In the genomic region with DNA sequence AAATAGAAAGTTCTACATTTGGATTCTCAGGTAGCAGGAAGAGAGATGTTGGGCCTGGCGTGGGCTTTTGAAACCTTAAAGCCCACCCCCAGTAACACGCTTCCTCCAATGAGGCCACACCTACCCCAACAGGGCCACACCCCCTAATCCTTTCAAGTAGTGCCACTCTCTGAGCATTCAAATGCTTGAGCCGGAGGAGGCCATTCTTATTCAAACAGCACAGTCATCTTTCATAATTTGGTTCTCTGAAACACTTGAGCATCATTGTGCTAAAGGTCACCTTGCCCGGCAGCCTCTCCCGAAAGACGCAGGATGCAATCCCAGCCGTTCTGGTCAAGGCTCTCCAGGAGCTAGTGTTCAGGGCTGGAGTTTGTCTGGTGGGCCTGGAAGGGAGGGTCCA, we compare ENCODE assay signal across 33 mouse cellular contexts. TPM values are rescaled to one million over a fixed set of nuclear protein-coding genes. Genes with fewer than 3 reads are reported as not detected.
DNase-seq lines count a peak whose midpoint lies in the region; ATAC-seq and TF ChIP-seq lines count a peak whose summit lies in the region.
"Had no signal": no experiment of that assay in that cellular context is flagged by ENCODE, and none has a peak within 500 bp of the region (broad histone marks: within the 10 kb centered on the region; RNA-seq: fewer than 3 reads in every experiment).

No protein-coding gene starts in this region.

- ATAC-seq in hindbrain, embryonic 14.5 days (ENCODE audit: low FRiP score): no peak
- ATAC-seq: CD4-positive, CD25-positive, alpha-beta regulatory T cell, adult 4 months; forebrain, embryonic 14.5 days; forebrain, embryonic 16.5 days; Patski had no signal

- DNase-seq in left cerebral cortex, adult 2 months (ENCODE audit: extremely low spot score in 1 of 2, low spot score in 2 of 2): no peak
- DNase-seq in left cerebral cortex, adult 8-10 months (ENCODE audit: low spot score in 2 of 2): no peak
- peak; percentile 70 for DNase-seq in R1 (ENCODE audit: low read depth, low spot score)
- peak; percentile 55 for DNase-seq in ZHBTc4 (ENCODE audit: low read depth, low spot score)
- no peak for DNase-seq in hindbrain, embryonic 14.5 days (ENCODE audit: low spot score)
- DNase-seq in kidney, adult 8-10 months: no peak
- DNase-seq: adrenal gland, adult 2 months; adrenal gland, postnatal 10 days; adrenal gland, postnatal 25 days; B cell, adult 2 months; cerebellum, adult 11 months; cerebellum, adult 18-20 months; cerebellum, adult 8-10 months; cerebellum, adult 9-11 months; cerebellum, postnatal 14 days; cerebellum, postnatal 36 days; embryo, embryonic 11 days had no signal

- no peak for TF ChIP-seq CTCF in left cerebral cortex, adult 2 months (IDR thresholded peaks at IDR 0.05)
- no peak for TF ChIP-seq CTCF in ES-Bruce4 (IDR thresholded peaks at IDR 0.05; ENCODE audit: low read depth, low read length)

- 0 out of 2 replicates have a peak, but pooled peaks have one; percentile 28 for TF ChIP-seq EP300 in ES-Bruce4 (IDR thresholded peaks at IDR 0.05; ENCODE audit: insufficient read depth, low read depth, low read length)

- no peak overlapping the region for H3K4me2 ChIP-seq in hindbrain, embryonic 14.5 days (replicated peaks)
- H3K4me2 ChIP-seq: embryonic facial prominence, embryonic 13.5 days; embryonic facial prominence, embryonic 15.5 days; forebrain, embryonic 12.5 days had no signal

- H3K4me3 ChIP-seq in left cerebral cortex, adult 2 months: no peak overlapping the region
- no peak overlapping the region for H3K4me3 ChIP-seq in ES-Bruce4 (ENCODE audit: low read depth, low read length)
- no peak overlapping the region for H3K4me3 ChIP-seq in hindbrain, embryonic 14.5 days (replicated peaks; ENCODE audit: low read length)
- H3K4me3 ChIP-seq: embryonic facial prominence, embryonic 13.5 days; embryonic facial prominence, embryonic 15.5 days; erythroblast, embryonic 14.5 days; forebrain, embryonic 10.5 days; forebrain, embryonic 12.5 days had no signal

- no peaks in the 10 kb centered on the region for H3K36me3 ChIP-seq in ES-Bruce4 (ENCODE audit: control insufficient read depth, insufficient read depth, low read length, poor library complexity, severe bottlenecking)
- no peaks in the 10 kb centered on the region for H3K36me3 ChIP-seq in hindbrain, embryonic 14.5 days (replicated peaks; ENCODE audit: control insufficient read depth, insufficient read depth)
- H3K36me3 ChIP-seq: embryonic facial prominence, embryonic 13.5 days; embryonic facial prominence, embryonic 15.5 days; forebrain, embryonic 10.5 days; forebrain, embryonic 12.5 days; G1E had no signal

- H3K27me3 ChIP-seq in ES-Bruce4 (ENCODE audit: control insufficient read depth, insufficient read depth, low read length, poor library complexity, severe bottlenecking): no peaks in the 10 kb centered on the region
- H3K27me3 ChIP-seq in hindbrain, embryonic 14.5 days (ENCODE audit: control insufficient read depth, insufficient read depth, low read length): no peaks in the 10 kb centered on the region
- H3K27me3 ChIP-seq: embryonic facial prominence, embryonic 13.5 days; embryonic facial prominence, embryonic 15.5 days; forebrain, embryonic 12.5 days; Patski had no signal

- no peak for TF ChIP-seq POLR2A in ES-Bruce4 (IDR thresholded peaks at IDR 0.05; ENCODE audit: insufficient read depth, low read length)

- H3K27ac ChIP-seq in left cerebral cortex, adult 2 months: peak overlapping the region; percentile 59
- H3K27ac ChIP-seq in ES-Bruce4 (ENCODE audit: insufficient read depth, low read length): no peak overlapping the region
- no peak overlapping the region for H3K27ac ChIP-seq in hindbrain, embryonic 14.5 days
- H3K27ac ChIP-seq: embryonic facial prominence, embryonic 13.5 days; embryonic facial prominence, embryonic 15.5 days; forebrain, embryonic 10.5 days; forebrain, embryonic 12.5 days had no signal

- no peaks in the 10 kb centered on the region for H3K9me3 ChIP-seq in ES-Bruce4 (replicated peaks; ENCODE audit: control insufficient read depth, insufficient read depth, low read length, poor library complexity, severe bottlenecking)
- H3K9me3 ChIP-seq in hindbrain, embryonic 14.5 days (ENCODE audit: control insufficient read depth, low read length): no peaks in the 10 kb centered on the region
- H3K9me3 ChIP-seq: embryonic facial prominence, embryonic 13.5 days; embryonic facial prominence, embryonic 15.5 days; forebrain, embryonic 10.5 days; forebrain, embryonic 12.5 days; G1E had no signal

- WGBS in hindbrain, embryonic 14.5 days: 91% methylated on average over 7 of the region's 7 CpGs

- intact Hi-C loops in left cerebral cortex, adult 2 months (cut with DNase I): loop anchor here (2.0 to 5.0 kb wide), 3 partner anchors 48 to 109 kb away; no protein-coding TSS in a partner anchor

- no peak overlapping the region for H3K9ac ChIP-seq in ES-Bruce4 (ENCODE audit: low read depth, poor library complexity, severe bottlenecking)
- no peak overlapping the region for H3K9ac ChIP-seq in hindbrain, embryonic 14.5 days
- H3K9ac ChIP-seq: embryonic facial prominence, embryonic 13.5 days; embryonic facial prominence, embryonic 15.5 days; forebrain, embryonic 12.5 days had no signal

- H3K4me1 ChIP-seq in ES-Bruce4 (ENCODE audit: control insufficient read depth, insufficient read depth, low read length): no peaks in the 10 kb centered on the region
- H3K4me1 ChIP-seq in hindbrain, embryonic 14.5 days (replicated peaks; ENCODE audit: control insufficient read depth, insufficient read depth, low read length): no peaks in the 10 kb centered on the region
- H3K4me1 ChIP-seq: embryonic facial prominence, embryonic 13.5 days; embryonic facial prominence, embryonic 15.5 days; forebrain, embryonic 10.5 days; forebrain, embryonic 12.5 days had no signal

RNA-seq across cellular contexts. Expression of gene Iqcf5, which starts 19.9 kb away (rescaled TPM):
- not detected for total RNA-seq in left cerebral cortex, adult 2 months (2021)
- 1 to 10 TPM in 1 of 4 experiments, under 1 TPM in 2, not detected in 1; 0.68 to 1.2 (median 0.79) TPM for total RNA-seq in left cerebral cortex, adult 8-10 months (2022)
- not detected in 2 replicates for polyA plus RNA-seq in ES-Bruce4 (2011; ENCODE audit: insufficient read depth, insufficient read length, low read depth, missing spikeins)
- not detected in 2 replicates for polyA plus RNA-seq in hindbrain, embryonic 14.5 days (2014; fragmentation: Nextera tagmentation; extraction: Ambion mirVana)
- total RNA-seq: adrenal gland, adult 2 months; adrenal gland, postnatal 10 days; adrenal gland, postnatal 25 days; adrenal gland, postnatal 4 days; common myeloid progenitor, adult 5-6 weeks had no signal
- polyA plus RNA-seq: adrenal gland, adult 2 months; brain, embryonic 14.5 days; CD4-positive, CD25-positive, alpha-beta regulatory T cell, adult 4 months; embryonic facial prominence, embryonic 11.5 days; embryonic facial prominence, embryonic 13.5 days; embryonic facial prominence, embryonic 15.5 days; erythroblast, embryonic 14.5 days; forebrain, embryonic 10.5 days; forebrain, embryonic 12.5 days; forebrain, embryonic 14.5 days; forebrain, embryonic 16.5 days; G1E; Patski had no signal

RNA-seq across cellular contexts. Expression of gene Iqcf3, which starts 27.1 kb away (rescaled TPM):
- not detected for total RNA-seq in left cerebral cortex, adult 2 months (2021)
- not detected for total RNA-seq in left cerebral cortex, adult 8-10 months (2022)
- not detected in 2 replicates for polyA plus RNA-seq in ES-Bruce4 (2011; ENCODE audit: insufficient read depth, insufficient read length, low read depth, missing spikeins)
- polyA plus RNA-seq in hindbrain, embryonic 14.5 days (2014; fragmentation: Nextera tagmentation; extraction: Ambion mirVana): not detected in 2 replicates
- total RNA-seq: adrenal gland, adult 2 months; adrenal gland, postnatal 10 days; adrenal gland, postnatal 25 days; adrenal gland, postnatal 4 days; CH12.LX; common myeloid progenitor, adult 5-6 weeks; G1E had no signal
- polyA plus RNA-seq: adrenal gland, adult 2 months; brain, embryonic 14.5 days; CD4-positive, CD25-positive, alpha-beta regulatory T cell, adult 4 months; embryonic facial prominence, embryonic 11.5 days; embryonic facial prominence, embryonic 13.5 days; embryonic facial prominence, embryonic 15.5 days; erythroblast, embryonic 14.5 days; forebrain, embryonic 10.5 days; forebrain, embryonic 12.5 days; forebrain, embryonic 14.5 days; forebrain, embryonic 16.5 days; G1E; Patski had no signal

RNA-seq across cellular contexts. Expression of gene Iqcf1, which starts 34.5 kb away (rescaled TPM):
- total RNA-seq in left cerebral cortex, adult 2 months (2021): not detected
- total RNA-seq in left cerebral cortex, adult 8-10 months (2022): not detected
- polyA plus RNA-seq in ES-Bruce4 (2011; ENCODE audit: insufficient read depth, insufficient read length, low read depth, missing spikeins): not detected in 2 replicates
- not detected in 2 replicates for polyA plus RNA-seq in hindbrain, embryonic 14.5 days (2014; fragmentation: Nextera tagmentation; extraction: Ambion mirVana)
- total RNA-seq: adrenal gland, adult 2 months; adrenal gland, postnatal 10 days; adrenal gland, postnatal 25 days; adrenal gland, postnatal 4 days; CH12.LX; common myeloid progenitor, adult 5-6 weeks; G1E had no signal
- polyA plus RNA-seq: adrenal gland, adult 2 months; brain, embryonic 14.5 days; CD4-positive, CD25-positive, alpha-beta regulatory T cell, adult 4 months; embryonic facial prominence, embryonic 11.5 days; embryonic facial prominence, embryonic 13.5 days; embryonic facial prominence, embryonic 15.5 days; erythroblast, embryonic 14.5 days; forebrain, embryonic 10.5 days; forebrain, embryonic 12.5 days; forebrain, embryonic 14.5 days; forebrain, embryonic 16.5 days; G1E; Patski had no signal

RNA-seq across cellular contexts. Expression of gene Iqcf4, which starts 36.5 kb away (rescaled TPM):
- not detected for total RNA-seq in left cerebral cortex, adult 2 months (2021)
- not detected for total RNA-seq in left cerebral cortex, adult 8-10 months (2022)
- not detected in 2 replicates for polyA plus RNA-seq in ES-Bruce4 (2011; ENCODE audit: insufficient read depth, insufficient read length, low read depth, missing spikeins)
- polyA plus RNA-seq in hindbrain, embryonic 14.5 days (2014; fragmentation: Nextera tagmentation; extraction: Ambion mirVana): not detected in 2 replicates
- total RNA-seq: adrenal gland, adult 2 months; adrenal gland, postnatal 10 days; adrenal gland, postnatal 25 days; adrenal gland, postnatal 4 days; CH12.LX; common myeloid progenitor, adult 5-6 weeks; G1E had no signal
- polyA plus RNA-seq: adrenal gland, adult 2 months; brain, embryonic 14.5 days; CD4-positive, CD25-positive, alpha-beta regulatory T cell, adult 4 months; embryonic facial prominence, embryonic 11.5 days; embryonic facial prominence, embryonic 13.5 days; embryonic facial prominence, embryonic 15.5 days; erythroblast, embryonic 14.5 days; forebrain, embryonic 10.5 days; forebrain, embryonic 12.5 days; forebrain, embryonic 14.5 days; forebrain, embryonic 16.5 days; G1E; Patski had no signal

RNA-seq across cellular contexts. Expression of gene Parp3, which starts 57.5 kb away (rescaled TPM):
- total RNA-seq in left cerebral cortex, adult 2 months (2021): 1 to 10 TPM; 4.4 to 4.9 TPM
- total RNA-seq in left cerebral cortex, adult 8-10 months (2022): 1 to 10 TPM; 6.1 to 7.8 (median 7.0) TPM
- polyA plus RNA-seq in ES-Bruce4 (2011; ENCODE audit: insufficient read depth, insufficient read length, low read depth, missing spikeins): 5.1 and 8.0 TPM in 2 replicates
- polyA plus RNA-seq in hindbrain, embryonic 14.5 days (2014; fragmentation: Nextera tagmentation; extraction: Ambion mirVana): 0.52 and 0.91 TPM in 2 replicates

Comparison
In these comparisons a context has a peak if more than half of its experiments do, and no peak if none do; other contexts are left out.
1. DNase-seq: peak in R1 (single experiment) and ZHBTc4 (single experiment); none in left cerebral cortex, adult 2 months (0 of 2), left cerebral cortex, adult 8-10 months (0 of 2), hindbrain, embryonic 14.5 days (single experiment) and kidney, adult 8-10 months (0 of 2).